Mouse (Mus musculus) forebrain, postnatal 0 days (tissue): ENCODE measurements around the gene Arhgap5. TPM values are rescaled to one million over a fixed set of nuclear protein-coding genes. Genes with fewer than 3 reads are reported as not detected.
A peak's percentile ranks its signal among the peaks of the same experiment; 100 is the strongest.

Source experiments
- ATAC-seq: fragments of 200-750 bp; cut with Nextera tagmentation; 2 replicates; pipeline ENCODE4 v1.8.0; 2017; ENCODE audit warnings: mild to moderate bottlenecking, moderate library complexity
- DNase-seq: peaks from one replicate; pipeline ENCODE4 v3.0.0-alpha.2; 2015
- H3K27ac ChIP-seq: fragments of 300-500 bp; sonication (generic); 2 replicates; pipeline ENCODE4 v1.5.1; 2014; ENCODE audit warnings: low read depth, mild to moderate bottlenecking, antibody characterized with exemption, low read length, moderate library complexity, mixed read lengths
- H3K27me3 ChIP-seq: fragments of 300-500 bp; sonication (generic); 2 replicates; pipeline ENCODE4 v1.6.1; 2014; ENCODE audit warnings: mild to moderate bottlenecking, low read length, mixed read lengths; ENCODE audit not compliant: insufficient read depth
- H3K36me3 ChIP-seq: fragments of 300-500 bp; sonication (generic); 2 replicates; pipeline ENCODE4 v1.6.1; 2014; ENCODE audit warnings: mild to moderate bottlenecking, moderate library complexity; ENCODE audit not compliant: insufficient read depth
- H3K4me1 ChIP-seq: fragments of 300-500 bp; sonication (generic); 2 replicates; pipeline ENCODE4 v1.6.1; 2014; ENCODE audit warnings: antibody characterized with exemption; ENCODE audit not compliant: insufficient read depth
- H3K4me2 ChIP-seq: fragments of 300-500 bp; sonication (generic); 2 replicates; pipeline ENCODE4 v1.6.1; 2014; ENCODE audit warnings: low read depth, mild to moderate bottlenecking, moderate library complexity
- H3K4me3 ChIP-seq: fragments of 300-500 bp; sonication (generic); 2 replicates; pipeline ENCODE4 v1.5.1; 2014; ENCODE audit warnings: low read depth, low read length, mixed read lengths
- H3K9ac ChIP-seq: fragments of 300-500 bp; sonication (generic); 2 replicates; pipeline ENCODE4 v1.6.1; 2014; ENCODE audit warnings: mild to moderate bottlenecking
- H3K9me3 ChIP-seq: fragments of 300-500 bp; sonication (generic); 2 replicates; pipeline ENCODE4 v1.6.1; 2016; ENCODE audit warnings: low read length
- CTCF ChIP-seq: sonication (generic); IDR thresholded peaks from 2 replicates; pipeline ENCODE4 v1.5.1; 2016; ENCODE audit warnings: antibody characterized with exemption, control low read depth, low read depth
- WGBS: fragments of 180-500 bp; shearing (Covaris S2); extraction: QIAGEN DNeasy Blood & Tissue Kit; methylation state at CpG from one replicate; pipeline ENCODE4 v1.1.7; 2014; 5-methylcytosine and 5-hydroxymethylcytosine counted together
- polyA plus RNA-seq: library from polyadenylated mRNA; unstranded; fragments of >200 nt; fragmentation: Nextera tagmentation; extraction: Ambion mirVana; gene quantifications from 2 replicates; pipeline ENCODE4 v1.2.1, GENCODE M21; 2015
- total RNA-seq: library from RNA; depleted of rRNA; stranded (reverse); fragments of >200 nt; gene quantifications from 2 replicates; pipeline ENCODE4 v1.2.3, GENCODE M21; 2014; rRNA removed

Gene Arhgap5
- total RNA-seq, result 81.0 and 82.6 TPM in 2 replicates
- 20.1 and 26.0 TPM in 2 replicates for polyA plus RNA-seq

DNA sequence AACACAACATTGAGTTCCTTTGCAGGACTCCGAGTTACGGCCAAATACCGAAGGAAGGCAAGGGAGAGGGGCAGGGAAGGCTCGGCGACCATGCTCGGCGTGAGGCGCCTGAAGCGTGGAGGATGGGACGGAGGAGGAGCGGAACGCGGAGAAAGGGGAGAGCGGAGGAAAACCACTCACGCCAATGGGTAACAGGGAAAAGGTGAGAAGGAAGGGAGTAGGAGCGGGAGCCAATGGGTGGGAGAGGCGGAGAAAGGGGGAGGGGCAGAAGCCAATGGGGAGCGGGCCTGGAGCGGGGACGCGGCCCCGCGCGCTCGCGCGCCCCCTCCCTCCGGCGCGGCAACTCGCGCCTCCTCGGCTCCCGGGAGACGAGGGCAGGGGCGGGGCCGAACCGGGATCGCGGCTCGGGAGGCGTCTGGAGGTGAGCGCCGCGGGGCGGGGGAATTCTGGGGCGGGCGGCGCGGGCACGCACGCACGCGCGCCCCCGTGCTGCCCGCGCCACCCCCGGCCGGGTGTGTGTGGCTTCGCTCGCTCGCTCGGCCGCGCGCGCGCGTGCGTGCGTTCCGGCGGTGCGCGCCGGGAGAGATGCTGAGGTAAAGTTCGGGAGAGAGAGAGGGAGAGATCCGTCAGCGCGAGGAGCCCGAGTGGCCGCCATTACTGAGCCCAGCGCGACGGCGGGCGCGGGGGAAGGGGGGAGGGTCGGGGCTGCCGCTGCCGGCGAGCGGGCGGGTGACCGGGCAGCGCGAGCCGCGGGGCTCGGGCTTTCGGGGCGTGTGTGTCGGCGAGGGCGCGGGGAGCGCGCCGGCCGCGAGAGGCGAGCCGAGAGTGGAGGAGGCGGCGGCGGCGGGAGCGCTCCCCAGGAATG, at the start of gene Arhgap5:
Gene Arhgap5 (plus strand): TSS at position 517 of the 865 bp plus-strand sequence.
- TF ChIP-seq CTCF, result no peak
- H3K36me3 ChIP-seq, result no peaks in the 10 kb centered on the region
- H3K4me3 ChIP-seq, result peak within 1 kb of the TSS; percentile 97
- no peaks in the 10 kb centered on the region for H3K27me3 ChIP-seq
- H3K4me1 ChIP-seq, result peaks cover 5% of the 10 kb centered on the region
- ATAC-seq (peak; percentile 95), DNase-seq (peak; percentile 99)
- H3K27ac ChIP-seq, result peak within 1 kb of the TSS; percentile 99
- WGBS, result 1% methylated on average over 68 of the region's 119 CpGs
- H3K9me3 ChIP-seq, result no peaks in the 10 kb centered on the region
- peak within 1 kb of the TSS; percentile 56 for H3K4me2 ChIP-seq
- peak within 1 kb of the TSS; percentile 91 for H3K9ac ChIP-seq

- H3K9ac ChIP-seq, result no peak overlapping the region
- DNase-seq (peak; percentile 22), ATAC-seq (no peak)
- H3K4me3 ChIP-seq, result no peak overlapping the region
- no peaks in the 10 kb centered on the region for H3K27me3 ChIP-seq
- H3K36me3 ChIP-seq, result no peaks in the 10 kb centered on the region
- H3K27ac ChIP-seq, result no peak overlapping the region
- H3K4me2 ChIP-seq, result no peak overlapping the region
- H3K4me1 ChIP-seq, result no peaks in the 10 kb centered on the region
- TF ChIP-seq CTCF, result no peak
- H3K9me3 ChIP-seq, result no peaks in the 10 kb centered on the region
Measured at GRCm38 (mm10) chr12:52464593-52464992, 39.2 kb upstream of the Arhgap5 start.

DNA sequence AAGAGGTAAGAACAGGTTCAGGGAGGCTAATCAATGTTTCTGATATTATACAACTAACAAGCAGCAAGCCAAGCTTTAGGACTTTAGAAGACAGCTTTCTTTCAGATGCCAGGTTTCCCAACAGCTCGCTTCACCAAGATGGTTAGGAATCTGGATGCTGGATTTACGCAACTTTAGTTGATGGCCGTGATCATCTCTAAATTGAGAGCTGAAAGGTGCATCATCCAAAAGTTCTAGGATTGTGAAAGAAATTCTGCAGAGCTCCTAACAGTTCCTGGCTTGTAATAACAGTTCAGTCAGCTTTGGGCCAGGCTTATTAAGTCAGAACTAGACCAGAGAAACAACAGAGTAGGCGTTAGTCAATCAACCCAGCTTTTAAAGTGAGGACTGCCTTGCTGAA, 32.2 kb upstream of the Arhgap5 start:
- H3K4me3 ChIP-seq, result no peak overlapping the region
- no peaks in the 10 kb centered on the region for H3K9me3 ChIP-seq
- WGBS, result 80% methylated on average over 4 of the region's 4 CpGs
- no peaks in the 10 kb centered on the region for H3K27me3 ChIP-seq
- H3K4me2 ChIP-seq, result no peak overlapping the region
- no peak overlapping the region for H3K9ac ChIP-seq
- no peak for TF ChIP-seq CTCF
- ATAC-seq (no peak), DNase-seq (no peak)
- no peak overlapping the region for H3K27ac ChIP-seq
- no peaks in the 10 kb centered on the region for H3K36me3 ChIP-seq
- H3K4me1 ChIP-seq, result no peaks in the 10 kb centered on the region

DNA sequence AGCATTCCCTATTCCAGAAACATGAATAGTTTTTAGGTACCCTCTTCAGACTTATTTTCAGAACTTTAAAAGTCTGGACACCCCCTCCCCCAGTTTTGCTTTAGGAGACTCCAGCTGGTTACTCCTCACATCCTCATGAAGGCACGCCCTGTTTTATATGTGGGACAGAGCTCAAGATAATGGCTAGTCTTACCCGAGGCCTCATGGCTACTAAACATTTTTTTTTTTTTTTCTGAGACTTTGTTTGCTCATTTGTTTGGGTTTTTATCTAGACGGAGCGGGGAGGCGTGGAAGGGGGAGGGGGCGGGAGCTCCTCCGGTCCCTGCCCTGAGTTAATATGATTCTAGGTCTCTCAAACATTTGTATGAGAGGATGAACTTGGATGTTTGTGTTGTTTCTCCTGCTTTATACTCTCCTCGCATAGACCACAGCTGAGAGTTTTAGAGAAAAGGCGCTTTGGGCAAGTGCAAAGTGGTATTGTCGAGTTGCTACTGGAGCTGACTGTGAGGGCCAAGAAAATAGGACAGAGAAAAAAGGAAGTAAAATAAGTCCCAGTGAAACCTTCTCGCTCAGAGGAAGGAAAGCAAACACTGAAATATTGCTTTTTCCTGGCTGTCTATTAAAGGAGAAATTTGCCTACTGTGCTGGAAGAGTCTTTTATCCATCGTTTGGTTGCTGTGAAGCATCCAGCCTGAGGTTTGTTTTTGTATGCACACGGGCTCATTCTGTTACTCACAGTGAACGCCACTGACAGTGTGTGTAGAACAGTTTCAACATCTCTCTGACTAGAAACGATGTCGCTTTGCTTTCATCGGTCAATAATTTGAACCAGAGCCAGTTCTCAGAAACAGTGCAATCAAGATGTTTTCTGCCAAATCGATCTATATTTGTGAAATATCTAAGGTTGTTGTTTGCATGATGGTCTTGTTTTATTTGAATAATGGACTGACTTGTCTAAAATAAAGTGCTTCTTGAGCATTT, 29.5 kb upstream of the Arhgap5 start:
- Histone ChIP-seq H3K4me3 (no peak overlapping the region; the same call in 1 of the 2 replicates), H3K27ac (peak overlapping the region; percentile 21; the same call in 1 of the 2 replicates), H3K4me1 (no peaks in the 10 kb centered on the region), H3K27me3 (no peaks in the 10 kb centered on the region), H3K36me3 (no peaks in the 10 kb centered on the region), H3K9ac (peak overlapping the region; percentile 4; the same call in 1 of the 2 replicates), H3K9me3 (no peaks in the 10 kb centered on the region), H3K4me2 (peak overlapping the region; percentile 26)
- DNase-seq (peak; percentile 31), ATAC-seq (peak; percentile 40; the same call in 1 of the 2 replicates)
- TF ChIP-seq CTCF, result no peak
- WGBS, result 20% methylated on average over 18 of the region's 18 CpGs

DNA sequence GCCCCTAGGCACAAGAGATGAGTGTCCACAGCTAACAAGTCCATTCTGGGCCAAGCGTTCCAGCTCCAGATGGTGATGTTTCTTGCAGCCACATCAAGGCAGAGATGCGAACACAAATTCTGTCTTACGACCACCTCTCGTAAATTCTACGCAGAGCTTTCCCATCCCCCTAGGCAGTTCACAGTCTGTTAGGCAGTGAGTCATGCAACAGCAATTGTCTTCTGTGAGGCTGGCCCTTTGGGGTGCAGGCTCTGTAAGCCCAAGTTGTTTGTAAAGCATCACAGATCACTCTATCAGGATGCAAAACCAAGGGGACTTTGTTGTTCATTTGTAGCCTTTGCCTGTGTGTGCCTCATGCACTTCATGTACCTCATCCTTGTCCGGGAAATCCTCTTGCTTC, 27.7 kb upstream of the Arhgap5 start:
- no peak for ATAC-seq
- WGBS, result 81% methylated on average over 6 of the region's 6 CpGs

DNA sequence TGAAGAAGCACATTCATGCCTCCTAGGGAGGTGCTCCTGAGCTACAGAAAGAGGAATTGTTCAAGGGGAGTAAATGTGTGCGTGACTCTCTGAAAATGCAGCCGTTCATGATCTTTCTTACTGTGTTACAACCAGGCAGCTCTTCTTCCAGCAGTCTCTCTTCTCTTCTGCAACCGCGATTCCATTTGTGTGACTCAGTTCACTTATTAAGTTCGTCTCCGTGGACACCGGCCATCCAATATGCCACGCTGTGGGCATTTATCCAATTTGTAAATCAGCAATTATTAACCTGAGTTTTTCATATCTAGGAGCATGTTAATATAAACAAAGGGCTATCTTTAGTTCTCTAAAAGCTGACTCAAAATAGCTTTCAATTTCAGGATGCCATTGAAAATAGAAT, 25.2 kb upstream of the Arhgap5 start:
- no peak overlapping the region for H3K4me3 ChIP-seq
- no peak for TF ChIP-seq CTCF
- H3K9ac ChIP-seq, result no peak overlapping the region
- H3K4me1 ChIP-seq, result no peaks in the 10 kb centered on the region
- no peaks in the 10 kb centered on the region for H3K36me3 ChIP-seq
- no peaks in the 10 kb centered on the region for H3K9me3 ChIP-seq
- no peak overlapping the region for H3K27ac ChIP-seq
- ATAC-seq (no peak), DNase-seq (no peak)
- 65% methylated on average over 8 of the region's 8 CpGs for WGBS
- H3K27me3 ChIP-seq, result no peaks in the 10 kb centered on the region
- H3K4me2 ChIP-seq, result no peak overlapping the region

More for the DNA sequence above, 27.7 kb upstream of the Arhgap5 start:
- H3K27ac ChIP-seq, result no peak overlapping the region
- no peak overlapping the region for H3K9ac ChIP-seq
- H3K27me3 ChIP-seq, result no peaks in the 10 kb centered on the region
- DNase-seq, result no peak
- no peak overlapping the region for H3K4me2 ChIP-seq
- H3K4me3 ChIP-seq, result no peak overlapping the region
- H3K9me3 ChIP-seq, result no peaks in the 10 kb centered on the region
- H3K36me3 ChIP-seq, result no peaks in the 10 kb centered on the region
- TF ChIP-seq CTCF, result no peak
- H3K4me1 ChIP-seq, result no peaks in the 10 kb centered on the region
